Comparison of ENCODE assay signal across 8 mouse cellular contexts in genomic region chr12:54695511-54696241, GRCm38 (mm10). TPM values are rescaled to one million over a fixed set of nuclear protein-coding genes. Genes with fewer than 3 reads are reported as not detected.
A peak's percentile ranks its signal among the peaks of the same experiment; 100 is the strongest.
DNase-seq lines count a peak whose midpoint lies in the region; ATAC-seq lines count a peak whose summit lies in the region.

TSS of gene Eapp (minus strand) at chr12:54695897.

- H3K9me3 ChIP-seq in heart, embryonic 13.5 days = no peaks in the 10 kb centered on the region
- H3K9me3 ChIP-seq in liver, embryonic 12.5 days (replicated peaks) = no peaks in the 10 kb centered on the region
- no peaks in the 10 kb centered on the region for H3K9me3 ChIP-seq in stomach, embryonic 15.5 days

- H3K9ac ChIP-seq in heart, embryonic 13.5 days = peak within 1 kb of the TSS; percentile 94
- H3K9ac ChIP-seq in liver, embryonic 12.5 days = peak within 1 kb of the TSS; percentile 92
- H3K9ac ChIP-seq in stomach, embryonic 15.5 days = peak within 1 kb of the TSS; percentile 78

- peaks cover 18% of the 10 kb centered on the region for H3K36me3 ChIP-seq in heart, embryonic 13.5 days
- H3K36me3 ChIP-seq in liver, embryonic 12.5 days = peaks cover 21% of the 10 kb centered on the region
- peaks cover 7% of the 10 kb centered on the region; the same call in 1 of the 2 replicates for H3K36me3 ChIP-seq in stomach, embryonic 15.5 days

- H3K27me3 ChIP-seq in heart, embryonic 13.5 days (replicated peaks) = no peaks in the 10 kb centered on the region
- H3K27me3 ChIP-seq in liver, embryonic 12.5 days (replicated peaks) = no peaks in the 10 kb centered on the region
- no peaks in the 10 kb centered on the region for H3K27me3 ChIP-seq in stomach, embryonic 15.5 days (replicated peaks)

- H3K4me3 ChIP-seq in heart, embryonic 13.5 days = peak within 1 kb of the TSS; percentile 87
- peak within 1 kb of the TSS; percentile 89 for H3K4me3 ChIP-seq in liver, embryonic 12.5 days
- peak within 1 kb of the TSS; percentile 93 for H3K4me3 ChIP-seq in stomach, embryonic 15.5 days (replicated peaks)

- DNase-seq in CD4-positive helper T cell, adult 2 months (ENCODE audit: low read depth, low spot score) = peak; percentile 96
- DNase-seq in brain, embryonic 18.5 days (ENCODE audit: low read depth, low spot score) = peak; percentile 90
- DNase-seq in kidney, postnatal 10 days = peak; percentile 97
- peak; percentile 89 to 92 for DNase-seq in natural killer cell, adult 2 months (ENCODE audit: low spot score in 2 of 2)

- peak; percentile 95 for ATAC-seq in erythroid progenitor cell, adult 5-6 weeks (replicated peaks; ENCODE audit: low FRiP score, poor library complexity, severe bottlenecking)
- ATAC-seq in heart, embryonic 13.5 days (ENCODE audit: extremely low read depth, insufficient number of reproducible peaks, low FRiP score, low TSS enrichment) = peak; percentile 82
- ATAC-seq in liver, embryonic 12.5 days = peak; percentile 88
- ATAC-seq in stomach, embryonic 15.5 days (ENCODE audit: insufficient read depth, low FRiP score, low read depth) = peak; percentile 92

- peak within 1 kb of the TSS; percentile 87 for H3K4me2 ChIP-seq in heart, embryonic 13.5 days
- H3K4me2 ChIP-seq in liver, embryonic 12.5 days = peak within 1 kb of the TSS; percentile 87
- H3K4me2 ChIP-seq in stomach, embryonic 15.5 days = peak within 1 kb of the TSS; percentile 75

- under 1% methylated on average over 57 of the region's 57 CpGs for WGBS in heart, embryonic 13.5 days
- under 1% methylated on average over 57 of the region's 57 CpGs for WGBS in liver, embryonic 12.5 days (ENCODE audit: insufficient replicate concordance)
- under 1% methylated on average over 57 of the region's 57 CpGs for WGBS in stomach, embryonic 15.5 days

- H3K27ac ChIP-seq in heart, embryonic 13.5 days (replicated peaks) = peak within 1 kb of the TSS; percentile 97
- peak within 1 kb of the TSS; percentile 99 for H3K27ac ChIP-seq in liver, embryonic 12.5 days
- peak within 1 kb of the TSS; percentile 97 for H3K27ac ChIP-seq in stomach, embryonic 15.5 days

- H3K4me1 ChIP-seq in heart, embryonic 13.5 days = peaks cover 10% of the 10 kb centered on the region
- peaks cover 47% of the 10 kb centered on the region for H3K4me1 ChIP-seq in liver, embryonic 12.5 days
- H3K4me1 ChIP-seq in stomach, embryonic 15.5 days = 0 out of 2 replicates have a peak, but pooled peaks cover 2% of the 10 kb centered on the region

RNA-seq across cellular contexts. Expression of gene Eapp, which starts in this region (rescaled TPM):
- 46.1 and 46.9 TPM in 2 replicates for total RNA-seq in erythroid progenitor cell, adult 5-6 weeks (2015; ENCODE audit: low replicate concordance)
- total RNA-seq in erythroid progenitor cell, adult 5-6 weeks (2017; ENCODE audit: low replicate concordance) = 24.0 and 48.3 TPM in 2 replicates
- 45.5 and 49.4 TPM in 2 replicates for polyA plus RNA-seq in heart, embryonic 13.5 days (2015; fragmentation: Nextera tagmentation; extraction: Ambion mirVana)
- 47.1 and 48.3 TPM in 2 replicates for polyA plus RNA-seq in liver, embryonic 12.5 days (2016; fragmentation: Nextera tagmentation; extraction: Ambion mirVana)
- polyA plus RNA-seq in stomach, embryonic 15.5 days (2015; fragmentation: Nextera tagmentation; extraction: Ambion mirVana) = 56.1 and 60.4 TPM in 2 replicates

Comparison
In these comparisons a context has a peak if more than half of its experiments do, and no peak if none do; other contexts are left out.
1. Peak in every context shown above with its lines: DNase-seq, ATAC-seq, H3K4me3 ChIP-seq and H3K27ac ChIP-seq.